Mouse (Mus musculus) embryonic facial prominence, embryonic 11.5 days (tissue): ENCODE data around the gene Muc20. TPM values are rescaled to one million over a fixed set of nuclear protein-coding genes. Genes with fewer than 3 reads are reported as not detected.

ENCODE experiments used
- ATAC-seq: fragments of 200-750 bp; cut with Nextera tagmentation; replicated peaks from 2 replicates; pipeline ENCODE4 v1.8.0; 2017; ENCODE audit warnings: low read depth; ENCODE audit not compliant: insufficient number of reproducible peaks, low FRiP score, low TSS enrichment
- DNase-seq: peaks from one replicate; pipeline ENCODE4 v3.0.0-alpha.2; 2015; ENCODE audit warnings: low spot score
- H3K27ac ChIP-seq: fragments of 300-500 bp; sonication (generic); replicated peaks from 2 replicates; pipeline ENCODE4 v1.5.1; 2014; ENCODE audit warnings: mild to moderate bottlenecking, low read depth, low read length, control low read depth
- H3K27me3 ChIP-seq: fragments of 300-500 bp; sonication (generic); 2 replicates; pipeline ENCODE4 v1.6.1; 2014; ENCODE audit warnings: mild to moderate bottlenecking, low read length, moderate library complexity, mixed read lengths; ENCODE audit not compliant: control insufficient read depth, insufficient read depth
- H3K36me3 ChIP-seq: fragments of 300-500 bp; sonication (generic); replicated peaks from 2 replicates; pipeline ENCODE4 v1.6.1; 2014; ENCODE audit warnings: low read depth, mild to moderate bottlenecking, low read length, moderate library complexity, mixed read lengths; ENCODE audit not compliant: control insufficient read depth, insufficient read depth
- H3K4me1 ChIP-seq: fragments of 300-500 bp; sonication (generic); 2 replicates; pipeline ENCODE4 v1.6.1; 2014; ENCODE audit warnings: low read length, mixed read lengths; ENCODE audit not compliant: control insufficient read depth, insufficient read depth
- H3K4me2 ChIP-seq: fragments of 300-500 bp; sonication (generic); 2 replicates; pipeline ENCODE4 v1.6.1; 2014; ENCODE audit warnings: low read depth, mild to moderate bottlenecking, control low read depth, low read length, moderate library complexity
- H3K4me3 ChIP-seq: fragments of 300-500 bp; sonication (generic); 2 replicates; pipeline ENCODE4 v1.5.1; 2014; ENCODE audit warnings: low read depth, low read length, control low read depth
- H3K9ac ChIP-seq: fragments of 300-500 bp; sonication (generic); replicated peaks from 2 replicates; pipeline ENCODE4 v1.6.1; 2014; ENCODE audit warnings: mild to moderate bottlenecking, control low read depth, low read length
- H3K9me3 ChIP-seq: fragments of 300-500 bp; sonication (generic); replicated peaks from 2 replicates; pipeline ENCODE4 v1.6.1; 2016; ENCODE audit warnings: mild to moderate bottlenecking, low read length, inconsistent platforms, mixed read lengths; ENCODE audit not compliant: control insufficient read depth
- WGBS: fragments of 180-500 bp; shearing (Covaris S2); extraction: QIAGEN DNeasy Blood & Tissue Kit; methylation state at CpG from one replicate; pipeline ENCODE4 v1.1.7; 2014; 5-methylcytosine and 5-hydroxymethylcytosine counted together
- polyA plus RNA-seq: library from polyadenylated mRNA; unstranded; fragments of >200 nt; fragmentation: Nextera tagmentation; extraction: Ambion mirVana; gene quantifications from 2 replicates; pipeline ENCODE4 v1.2.1, GENCODE M21; 2014

The Muc20 gene
- polyA plus RNA-seq, 1 experiment from 2014 or later = not detected

GRCm38 (mm10) chr16:32812888-32813361 lies 15.7 kb upstream of the Muc20 start:
- 0 out of 2 replicates have a peak, but pooled peaks have one; percentile 64 for ATAC-seq

GRCm38 (mm10) chr16:32810321-32810720 lies 13.1 kb upstream of the Muc20 start, which contains the start of gene Smbd1:
Gene Smbd1 (minus strand): TSS chr16:32810477.
- no peak within 1 kb of the TSS for H3K27ac ChIP-seq
- H3K9ac ChIP-seq = no peak within 1 kb of the TSS
- no peaks in the 10 kb centered on the region for H3K36me3 ChIP-seq

More at GRCm38 (mm10) chr16:32812888-32813361, 15.7 kb upstream of the Muc20 start:
- Histone ChIP-seq H3K4me3 (no peak overlapping the region), H3K27ac (no peak overlapping the region), H3K36me3 (no peaks in the 10 kb centered on the region), H3K27me3 (no peaks in the 10 kb centered on the region), H3K4me2 (no peak overlapping the region), H3K4me1 (peaks cover 3% of the 10 kb centered on the region), H3K9me3 (no peaks in the 10 kb centered on the region), H3K9ac (no peak overlapping the region)
- DNase-seq = peak; percentile 89
- 2% methylated on average over 9 of the region's 9 CpGs for WGBS

GRCm38 (mm10) chr16:32807408-32808185 lies 10.4 kb upstream of the Muc20 start:
- Histone ChIP-seq H3K9ac (no peak overlapping the region), H3K4me2 (no peak overlapping the region), H3K9me3 (no peaks in the 10 kb centered on the region), H3K27me3 (no peaks in the 10 kb centered on the region), H3K4me3 (no peak overlapping the region), H3K27ac (no peak overlapping the region), H3K36me3 (no peaks in the 10 kb centered on the region), H3K4me1 (no peaks in the 10 kb centered on the region)
- no peak for ATAC-seq
- DNase-seq = no peak
- WGBS = 54% methylated on average over 8 of the region's 8 CpGs

More at GRCm38 (mm10) chr16:32810321-32810720, 13.1 kb upstream of the Muc20 start, which contains the start of gene Smbd1:
- H3K27me3 ChIP-seq = no peaks in the 10 kb centered on the region
- ATAC-seq (no peak), DNase-seq (no peak)
- H3K9me3 ChIP-seq = no peaks in the 10 kb centered on the region
- no peak within 1 kb of the TSS for H3K4me3 ChIP-seq
- peaks cover 3% of the 10 kb centered on the region; the same call in 1 of the 2 replicates for H3K4me1 ChIP-seq
- 86% methylated on average over 4 of the region's 4 CpGs for WGBS
- H3K4me2 ChIP-seq = no peak within 1 kb of the TSS

GRCm38 (mm10) chr16:32805151-32805550 lies 7.9 kb upstream of the Muc20 start:
- 84% methylated on average over 7 of the region's 7 CpGs for WGBS
- Histone ChIP-seq H3K27ac (no peak overlapping the region), H3K4me2 (no peak overlapping the region), H3K36me3 (no peaks in the 10 kb centered on the region), H3K9ac (no peak overlapping the region), H3K9me3 (no peaks in the 10 kb centered on the region), H3K4me3 (no peak overlapping the region), H3K4me1 (no peaks in the 10 kb centered on the region), H3K27me3 (no peaks in the 10 kb centered on the region)
- ATAC-seq = no peak
- no peak for DNase-seq

- H3K4me2 ChIP-seq = no peak overlapping the region
- WGBS = 45% methylated on average over 5 of the region's 5 CpGs
- no peak overlapping the region for H3K9ac ChIP-seq
- no peaks in the 10 kb centered on the region for H3K9me3 ChIP-seq
- no peak overlapping the region for H3K4me3 ChIP-seq
- ATAC-seq (no peak), DNase-seq (no peak)
- H3K4me1 ChIP-seq = no peaks in the 10 kb centered on the region
- no peaks in the 10 kb centered on the region for H3K27me3 ChIP-seq
- H3K36me3 ChIP-seq = no peaks in the 10 kb centered on the region
- no peak overlapping the region for H3K27ac ChIP-seq
Measured at GRCm38 (mm10) chr16:32803901-32804300, 6.7 kb upstream of the Muc20 start.

GRCm38 (mm10) chr16:32803252-32803853 lies 6.1 kb upstream of the Muc20 start:
- WGBS = 64% methylated on average over 6 of the region's 6 CpGs
- H3K4me2 ChIP-seq = no peak overlapping the region
- no peak overlapping the region for H3K9ac ChIP-seq
- H3K36me3 ChIP-seq = no peaks in the 10 kb centered on the region
- H3K27ac ChIP-seq = no peak overlapping the region
- no peaks in the 10 kb centered on the region for H3K9me3 ChIP-seq
- DNase-seq (no peak), ATAC-seq (no peak)
- no peaks in the 10 kb centered on the region for H3K27me3 ChIP-seq
- H3K4me3 ChIP-seq = no peak overlapping the region
- H3K4me1 ChIP-seq = no peaks in the 10 kb centered on the region

- 68% methylated on average over 14 of the region's 14 CpGs for WGBS
- ATAC-seq = no peak
- no peaks in the 10 kb centered on the region for H3K4me1 ChIP-seq
- no peak overlapping the region for H3K27ac ChIP-seq
- no peak overlapping the region for H3K4me2 ChIP-seq
- no peak overlapping the region for H3K9ac ChIP-seq
- no peak for DNase-seq
- H3K27me3 ChIP-seq = no peaks in the 10 kb centered on the region
- H3K9me3 ChIP-seq = no peaks in the 10 kb centered on the region
- H3K4me3 ChIP-seq = no peak overlapping the region
- H3K36me3 ChIP-seq = no peaks in the 10 kb centered on the region
Measured at GRCm38 (mm10) chr16:32796676-32797425, 384 bp downstream of the Muc20 start.
